Mouse (Mus musculus): ENCODE results near the gene Mpp2.

Mpp2 gene

DNA sequence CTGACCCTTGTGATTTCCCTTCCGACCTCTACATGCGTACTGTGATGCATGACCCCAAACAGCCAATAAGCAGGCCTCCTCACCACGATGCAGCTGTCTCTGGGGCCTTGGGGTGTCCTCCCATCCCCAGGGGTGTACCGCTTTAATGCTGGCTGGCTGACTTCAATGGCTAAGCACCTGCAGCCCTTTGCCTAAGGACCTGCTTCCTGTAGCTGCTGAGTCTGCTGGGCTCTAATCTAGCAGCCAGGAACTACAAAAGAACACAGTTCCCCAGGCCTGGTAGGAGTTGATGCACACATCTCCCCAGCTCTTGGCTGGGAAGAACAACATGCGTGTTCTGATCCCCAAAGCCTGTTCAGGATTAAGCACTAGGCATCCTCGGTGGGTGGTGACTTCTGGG is 72.8 kb downstream of the Mpp2 start:
- in situ Hi-C loops (cut with MboI; ENCODE audit: low sequenced_read_pairs): no loop called here

DNA sequence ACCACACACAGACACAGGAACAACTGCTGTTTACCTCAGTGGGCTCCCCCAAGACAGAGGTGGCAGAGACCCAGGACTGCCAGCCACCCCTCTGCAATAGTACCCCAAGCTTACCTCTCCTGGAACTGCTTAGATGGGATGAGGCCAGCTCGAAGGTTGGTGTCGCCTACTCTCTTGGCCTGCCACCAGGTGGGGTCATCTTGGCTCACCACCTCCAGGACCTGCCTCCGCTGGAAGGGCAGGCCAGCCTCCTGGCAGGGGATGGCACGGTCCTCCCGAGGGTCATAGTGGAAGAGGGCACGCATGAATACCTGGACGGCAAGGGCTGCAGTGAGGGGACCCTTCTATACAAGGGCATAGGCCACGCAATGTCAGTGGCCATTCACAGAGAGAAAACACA is 75.1 kb downstream of the Mpp2 start:
- in situ Hi-C loops (cut with MboI; ENCODE audit: low sequenced_read_pairs): no loop called here

DNA sequence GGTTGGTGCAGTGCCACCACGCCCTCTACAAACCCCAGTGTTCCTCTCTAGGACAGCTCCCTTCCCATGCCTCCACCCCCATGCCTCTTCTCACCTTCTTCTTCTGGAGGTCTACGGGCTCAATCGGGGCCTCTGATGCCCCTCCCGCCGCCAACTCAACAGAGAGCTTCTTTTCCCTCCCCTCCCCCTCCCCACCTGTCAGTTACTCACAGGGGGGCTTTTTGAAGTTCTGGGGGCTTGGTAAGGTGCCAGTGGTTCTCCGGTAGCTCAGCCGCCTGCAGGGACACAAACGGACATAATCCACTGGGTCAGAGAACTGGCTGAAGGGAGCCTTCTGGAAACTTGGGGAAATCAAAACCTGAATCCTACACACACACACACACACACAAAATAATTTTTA is 76.8 kb downstream of the Mpp2 start:
- in situ Hi-C loops (cut with MboI; ENCODE audit: low sequenced_read_pairs): no loop called here

DNA sequence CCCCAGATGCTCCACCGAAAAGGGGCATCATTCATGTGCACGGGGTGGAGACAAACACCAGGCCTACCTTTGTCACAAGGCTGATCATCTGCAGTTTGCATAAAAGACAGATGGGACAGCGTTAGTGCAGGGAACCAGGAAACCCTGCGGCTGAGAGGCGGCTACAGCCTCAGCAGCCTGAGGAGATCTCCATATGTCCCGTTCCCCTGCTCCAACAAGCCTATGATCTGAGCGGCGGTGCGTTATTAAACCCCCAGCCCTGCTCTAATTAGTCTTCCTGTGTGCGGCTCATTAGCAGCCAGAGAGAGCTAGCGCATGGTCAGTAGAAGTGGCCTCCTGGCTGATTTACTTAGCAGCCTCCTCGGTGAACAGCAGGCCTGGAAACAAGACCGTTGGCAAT is 78.2 kb downstream of the Mpp2 start:
- in situ Hi-C loops (cut with MboI; ENCODE audit: low sequenced_read_pairs): no loop called here

DNA sequence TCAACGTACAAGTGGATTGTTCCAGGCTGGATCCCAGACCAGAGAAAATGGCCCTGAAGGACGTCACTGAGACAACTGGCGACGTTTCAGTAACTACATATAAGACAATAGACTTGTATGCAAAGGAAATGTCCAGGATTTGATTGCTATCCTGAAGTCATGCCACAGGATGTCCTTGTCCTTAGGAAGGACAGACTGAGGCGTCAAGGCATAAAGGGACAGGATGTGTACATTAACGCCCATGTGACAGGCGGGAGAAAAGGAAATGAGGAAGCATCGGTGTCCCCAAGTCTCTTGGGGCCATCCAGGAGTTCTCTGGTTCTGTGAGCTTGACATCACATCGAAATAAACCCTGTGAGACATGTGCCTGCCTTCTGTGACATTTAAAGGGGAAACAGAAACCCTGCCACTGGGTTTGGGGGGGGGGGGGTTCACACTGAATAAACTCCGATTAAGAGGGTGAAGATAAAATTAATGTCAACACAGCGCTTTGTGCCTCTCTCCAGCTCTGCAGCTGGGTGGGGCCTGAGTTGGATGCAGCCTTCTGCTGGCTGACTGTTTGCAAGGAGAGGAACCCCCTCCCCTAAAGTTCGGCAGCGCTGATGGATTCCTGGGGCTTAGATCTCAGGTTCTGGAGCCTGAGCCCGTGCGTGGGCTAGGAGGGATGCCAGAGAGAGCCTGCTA is 79.2 kb downstream of the Mpp2 start:
- in situ Hi-C loops (cut with MboI; ENCODE audit: low sequenced_read_pairs): no loop called here

DNA sequence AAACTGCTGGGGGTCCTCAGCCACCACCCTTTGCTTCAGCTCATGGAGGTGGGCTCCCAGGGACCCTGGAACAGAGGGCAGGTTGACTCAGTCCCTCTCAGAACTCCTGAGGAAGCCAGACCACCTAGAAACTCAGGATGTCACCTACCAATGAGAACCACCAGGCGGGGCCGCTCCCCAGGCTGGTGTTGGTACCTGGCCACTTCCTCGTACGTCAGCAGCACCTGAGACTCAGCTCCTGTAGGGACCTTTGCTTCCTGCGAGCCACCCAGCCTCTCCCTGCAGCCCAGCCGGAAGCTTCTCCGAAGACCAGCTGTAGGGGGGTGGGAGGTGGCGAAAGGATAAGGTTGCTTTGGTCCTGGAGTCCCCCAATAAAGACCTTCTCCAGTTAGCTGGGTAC is 79.9 kb downstream of the Mpp2 start:
- in situ Hi-C loops (cut with MboI; ENCODE audit: low sequenced_read_pairs): no loop called here

Measured in CH12F3 (cell line).